Mouse (Mus musculus): ENCODE measurements around the gene Khdrbs1. TPM values are rescaled to one million over a fixed set of nuclear protein-coding genes. Genes with fewer than 3 reads are reported as not detected.

Khdrbs1 gene
- polyA plus RNA-seq (2012; rRNA removed), result 8.8 and 9.2 TPM in 2 replicates

GRCm38 (mm10) chr4:129742232-129743009, at the start of gene Khdrbs1:
Gene Khdrbs1 (minus strand): TSS chr4:129742303.

DNA sequence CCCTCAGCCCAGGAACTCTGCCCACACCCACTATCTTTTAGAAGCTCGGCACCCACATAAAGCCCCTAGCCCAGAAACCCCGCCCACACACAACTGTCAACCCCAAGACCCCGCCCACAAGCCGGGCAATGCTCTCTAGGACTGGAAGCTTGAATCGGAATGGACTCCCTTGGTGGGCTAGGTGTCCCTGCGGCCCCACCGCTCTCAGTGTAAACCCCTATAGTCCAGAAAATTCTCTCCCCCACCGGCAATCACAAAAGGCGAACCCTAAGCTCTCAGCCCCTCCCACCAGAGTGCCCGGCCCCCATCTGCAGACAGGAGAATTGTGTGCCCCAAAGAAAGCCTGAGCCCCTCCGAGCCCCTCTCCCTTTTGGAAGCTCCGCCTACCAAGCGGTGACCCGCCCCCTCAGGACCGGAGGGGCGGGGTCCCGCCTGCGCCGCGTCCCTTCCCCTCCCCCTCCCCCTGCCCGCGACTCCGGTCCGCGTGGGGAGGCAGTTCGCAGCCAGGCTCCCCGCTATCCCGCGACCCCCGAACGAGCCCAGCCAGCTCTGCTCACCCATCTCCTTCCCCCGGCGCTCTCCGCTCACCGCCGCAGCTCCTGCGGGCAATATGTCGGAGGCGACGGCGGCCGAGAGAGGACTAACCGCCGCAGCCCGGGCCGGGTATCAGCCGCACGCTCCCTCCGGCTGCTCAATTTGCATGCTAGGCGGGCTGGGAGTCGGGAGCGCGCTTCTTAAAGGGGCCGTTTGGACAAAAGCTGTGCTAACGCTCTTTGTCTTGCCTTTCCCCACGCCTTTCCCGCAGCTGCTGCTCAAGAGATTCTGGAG, 45.7 kb downstream of the Khdrbs1 start, which contains the start of gene Tmem39b:
Tmem39b (minus strand) TSS at position 681 of the 828 bp plus-strand sequence.

DNA sequence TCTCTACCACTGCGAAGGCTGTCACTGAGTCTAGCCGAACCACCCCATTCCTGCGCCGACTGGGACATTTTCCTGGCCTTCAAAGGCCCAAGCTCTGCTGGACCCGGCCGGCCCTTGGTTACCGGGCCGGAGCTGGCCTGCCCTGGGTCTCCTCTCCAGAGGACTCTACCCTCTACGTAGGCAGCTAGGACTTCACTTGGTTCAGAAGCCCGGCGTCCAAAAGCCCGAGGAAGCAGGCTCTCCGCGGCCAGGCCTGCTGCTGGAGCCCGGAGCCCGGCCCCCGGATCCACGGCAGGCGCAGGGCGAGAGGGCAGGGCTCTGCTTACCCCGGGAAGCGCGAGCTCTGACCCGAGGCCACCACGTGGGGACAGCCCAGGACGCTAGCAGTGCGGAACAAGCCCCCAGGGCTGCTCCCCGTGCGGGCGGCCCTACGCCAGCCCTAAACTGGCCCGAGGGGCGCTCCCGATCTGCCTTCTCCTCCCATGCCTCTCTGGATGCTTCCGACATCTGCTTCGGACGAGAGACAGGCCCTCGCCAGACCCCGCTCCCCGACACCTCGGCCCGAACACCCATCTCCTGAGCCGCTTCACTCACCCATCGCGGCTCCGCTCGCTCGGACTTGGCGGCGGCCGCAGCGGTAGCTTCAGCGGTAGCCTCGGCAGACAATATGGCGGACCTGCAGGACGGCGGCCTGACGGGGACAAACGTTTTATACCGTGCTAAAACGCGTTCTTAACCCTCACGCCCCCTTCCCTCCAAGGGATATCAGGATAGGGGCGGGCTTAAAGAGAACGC, 69.8 kb downstream of the Khdrbs1 start, which contains the start of gene Kpna6:
Kpna6 (minus strand) TSS at position 685 of the 795 bp plus-strand sequence.

Other genes with a start within 250 kb of the Khdrbs1 start
- 36.7 and 37.6 TPM in 2 replicates for gene Marcksl1, start 228.7 kb downstream of the Khdrbs1 start, polyA plus RNA-seq (2012; rRNA removed)
- gene Hdac1, start 199.6 kb downstream of the Khdrbs1 start, polyA plus RNA-seq (2012; rRNA removed), result 54.0 and 56.1 TPM in 2 replicates
- 3.4 and 3.7 TPM in 2 replicates for gene Lck, start 168.7 kb downstream of the Khdrbs1 start, polyA plus RNA-seq (2012; rRNA removed)
- gene Fam167b, start 163.8 kb downstream of the Khdrbs1 start, polyA plus RNA-seq (2012; rRNA removed), result 14.7 and 17.7 TPM in 2 replicates
- 168 and 178 TPM in 2 replicates for gene Eif3i, start 141.7 kb downstream of the Khdrbs1 start, polyA plus RNA-seq (2012; rRNA removed)
- gene Tmem234, start 141.6 kb downstream of the Khdrbs1 start, polyA plus RNA-seq (2012; rRNA removed), result 61.2 and 61.3 TPM in 2 replicates
- 0.60 and 0.62 TPM in 2 replicates for gene Dcdc2b, start 128.0 kb downstream of the Khdrbs1 start, polyA plus RNA-seq (2012; rRNA removed)
- 5.4 and 6.6 TPM in 2 replicates for gene Iqcc, start 123.2 kb downstream of the Khdrbs1 start, polyA plus RNA-seq (2012; rRNA removed)
- gene Ccdc28b, start 118.4 kb downstream of the Khdrbs1 start, polyA plus RNA-seq (2012; rRNA removed), result 13.5 and 15.0 TPM in 2 replicates
- 12.8 and 13.9 TPM in 2 replicates for gene Txlna, start 101.2 kb downstream of the Khdrbs1 start, polyA plus RNA-seq (2012; rRNA removed)
- gene Kpna6, start 69.5 kb downstream of the Khdrbs1 start, polyA plus RNA-seq (2012; rRNA removed), result 8.6 and 9.1 TPM in 2 replicates
- gene Tmem39b, start 45.5 kb downstream of the Khdrbs1 start, polyA plus RNA-seq (2012; rRNA removed), result 7.4 and 7.7 TPM in 2 replicates
- 36.1 and 40.3 TPM in 2 replicates for gene Ptp4a2, start 68.9 kb upstream of the Khdrbs1 start, polyA plus RNA-seq (2012; rRNA removed)
- gene Spocd1, start 186.9 kb upstream of the Khdrbs1 start, polyA plus RNA-seq (2012; rRNA removed), result 0.01 TPM in 2 replicates
- 0.12 and 0.13 TPM in 2 replicates for gene Adgrb2, start 242.6 kb upstream of the Khdrbs1 start, polyA plus RNA-seq (2012; rRNA removed)

Measured in liver, embryonic 18 days (tissue).